Mouse (Mus musculus): ENCODE results near the gene Hbp1. TPM values are rescaled to one million over a fixed set of nuclear protein-coding genes. Genes with fewer than 3 reads are reported as not detected.

Hbp1 gene
- 9.6 TPM for polyA plus RNA-seq (2012; fragmentation: generic; extraction: Trizol)
- long read RNA-seq, experiment 1, transcript Hbp1-202 (11 exons, 3,142 nt) = major isoform, 28 of 48 reads
- long read RNA-seq, experiment 1, partial matches to known transcripts = 13 of 48 reads
- long read RNA-seq, experiment 1, other reads (novel, unspliced or antisense) = 4 of 48 reads
- long read RNA-seq, experiment 2, transcript Hbp1-202 (11 exons, 3,142 nt) = major isoform, 80 of 106 reads
- long read RNA-seq, experiment 2, partial matches to known transcripts = 12 of 106 reads
- long read RNA-seq, experiment 2, other reads (novel, unspliced or antisense) = 10 of 106 reads

GRCm38 (mm10) chr12:31949759-31950658 is at the start of gene Hbp1:
Hbp1 (minus strand) TSS chr12:31950535.
- peak within 1 kb of the TSS; percentile 92 for H3ac ChIP-seq (ENCODE audit: control insufficient read depth, insufficient read length, low read depth)
- peak within 1 kb of the TSS; percentile 89 for H3K4me3 ChIP-seq (ENCODE audit: insufficient read depth, poor library complexity, severe bottlenecking)
- peaks cover 11% of the 10 kb centered on the region for H3K79me3 ChIP-seq (ENCODE audit: low read depth)
- no peaks in the 10 kb centered on the region for H3K36me3 ChIP-seq (ENCODE audit: control insufficient read depth, insufficient read depth)
- peaks cover 30% of the 10 kb centered on the region for H3K79me2 ChIP-seq (ENCODE audit: control insufficient read depth, insufficient read depth)
- TF ChIP-seq CEBPB (IDR thresholded peaks at IDR 0.05; ENCODE audit: low read depth) = no peak
- no peak for TF ChIP-seq MYOG (IDR thresholded peaks at IDR 0.05; ENCODE audit: control insufficient read depth, extremely low read depth, insufficient read length)
- TF ChIP-seq MAX (IDR thresholded peaks at IDR 0.05) = peak; percentile 99
- no peak for TF ChIP-seq FOSL1 (IDR thresholded peaks at IDR 0.05; ENCODE audit: insufficient read depth, low read length, poor library complexity, severe bottlenecking)
- peak; percentile 51 for TF ChIP-seq USF1 (IDR thresholded peaks at IDR 0.05; ENCODE audit: low read depth)
- TF ChIP-seq CTCF (IDR thresholded peaks at IDR 0.05; ENCODE audit: control insufficient read depth, insufficient read depth, insufficient read length) = no peak
- no peaks in the 10 kb centered on the region for H3K27me3 ChIP-seq (ENCODE audit: control insufficient read depth, insufficient read depth, insufficient read length)

- Histone ChIP-seq H3ac (ENCODE audit: control insufficient read depth, insufficient read length, low read depth) (no peak overlapping the region), H3K27me3 (ENCODE audit: control insufficient read depth, insufficient read depth, insufficient read length) (no peaks in the 10 kb centered on the region), H3K79me3 (ENCODE audit: low read depth) (peaks cover 17% of the 10 kb centered on the region), H3K79me2 (ENCODE audit: control insufficient read depth, insufficient read depth) (peaks cover 80% of the 10 kb centered on the region), H3K4me3 (ENCODE audit: insufficient read depth, poor library complexity, severe bottlenecking) (no peak overlapping the region), H3K36me3 (ENCODE audit: control insufficient read depth, insufficient read depth) (no peaks in the 10 kb centered on the region)
- TF ChIP-seq MYOG (IDR thresholded peaks at IDR 0.05; ENCODE audit: control insufficient read depth, extremely low read depth, insufficient read length) (no peak), CTCF (IDR thresholded peaks at IDR 0.05; ENCODE audit: control insufficient read depth, insufficient read depth, insufficient read length) (no peak), CEBPB (IDR thresholded peaks at IDR 0.05; ENCODE audit: low read depth) (no peak), USF1 (IDR thresholded peaks at IDR 0.05; ENCODE audit: low read depth) (no peak), FOSL1 (IDR thresholded peaks at IDR 0.05; ENCODE audit: insufficient read depth, low read length, poor library complexity, severe bottlenecking) (no peak), MYOD1 (IDR thresholded peaks at IDR 0.05; ENCODE audit: control insufficient read depth, insufficient read length, low read depth) (no peak), MAX (IDR thresholded peaks at IDR 0.05) (no peak)
Measured at GRCm38 (mm10) chr12:31998706-31999105, 48.4 kb upstream of the Hbp1 start.

GRCm38 (mm10) chr12:31997328-31997878 is 47.1 kb upstream of the Hbp1 start:
- no peaks in the 10 kb centered on the region for H3K27me3 ChIP-seq (ENCODE audit: control insufficient read depth, insufficient read depth, insufficient read length)
- H3K79me3 ChIP-seq (ENCODE audit: low read depth) = peaks cover 15% of the 10 kb centered on the region
- H3K4me3 ChIP-seq (ENCODE audit: insufficient read depth, poor library complexity, severe bottlenecking) = no peak overlapping the region
- no peak overlapping the region for H3ac ChIP-seq (ENCODE audit: control insufficient read depth, insufficient read length, low read depth)
- H3K79me2 ChIP-seq (ENCODE audit: control insufficient read depth, insufficient read depth) = peaks cover 74% of the 10 kb centered on the region
- TF ChIP-seq MAX (IDR thresholded peaks at IDR 0.05) (no peak), CTCF (IDR thresholded peaks at IDR 0.05; ENCODE audit: control insufficient read depth, insufficient read depth, insufficient read length) (no peak), USF1 (IDR thresholded peaks at IDR 0.05; ENCODE audit: low read depth) (no peak), MYOG (IDR thresholded peaks at IDR 0.05; ENCODE audit: control insufficient read depth, extremely low read depth, insufficient read length) (no peak), FOSL1 (IDR thresholded peaks at IDR 0.05; ENCODE audit: insufficient read depth, low read length, poor library complexity, severe bottlenecking) (no peak), MYOD1 (IDR thresholded peaks at IDR 0.05; ENCODE audit: control insufficient read depth, insufficient read length, low read depth) (no peak), CEBPB (IDR thresholded peaks at IDR 0.05; ENCODE audit: low read depth) (no peak)
- peaks cover 4% of the 10 kb centered on the region for H3K36me3 ChIP-seq (ENCODE audit: control insufficient read depth, insufficient read depth)

GRCm38 (mm10) chr12:31996877-31997276 is 46.5 kb upstream of the Hbp1 start:
- peaks cover 15% of the 10 kb centered on the region for H3K79me3 ChIP-seq (ENCODE audit: low read depth)
- peaks cover 68% of the 10 kb centered on the region for H3K79me2 ChIP-seq (ENCODE audit: control insufficient read depth, insufficient read depth)
- H3K4me3 ChIP-seq (ENCODE audit: insufficient read depth, poor library complexity, severe bottlenecking) = no peak overlapping the region
- H3ac ChIP-seq (ENCODE audit: control insufficient read depth, insufficient read length, low read depth) = no peak overlapping the region
- peaks cover 4% of the 10 kb centered on the region for H3K36me3 ChIP-seq (ENCODE audit: control insufficient read depth, insufficient read depth)
- no peaks in the 10 kb centered on the region for H3K27me3 ChIP-seq (ENCODE audit: control insufficient read depth, insufficient read depth, insufficient read length)
- TF ChIP-seq MYOD1 (IDR thresholded peaks at IDR 0.05; ENCODE audit: control insufficient read depth, insufficient read length, low read depth) = no peak
- no peak for TF ChIP-seq FOSL1 (IDR thresholded peaks at IDR 0.05; ENCODE audit: insufficient read depth, low read length, poor library complexity, severe bottlenecking)
- TF ChIP-seq MYOG (IDR thresholded peaks at IDR 0.05; ENCODE audit: control insufficient read depth, extremely low read depth, insufficient read length) = no peak
- no peak for TF ChIP-seq CEBPB (IDR thresholded peaks at IDR 0.05; ENCODE audit: low read depth)
- TF ChIP-seq MAX (IDR thresholded peaks at IDR 0.05) = no peak
- TF ChIP-seq CTCF (IDR thresholded peaks at IDR 0.05; ENCODE audit: control insufficient read depth, insufficient read depth, insufficient read length) = no peak
- no peak for TF ChIP-seq USF1 (IDR thresholded peaks at IDR 0.05; ENCODE audit: low read depth)

- TF ChIP-seq USF1 (IDR thresholded peaks at IDR 0.05; ENCODE audit: low read depth) (no peak), CTCF (IDR thresholded peaks at IDR 0.05; ENCODE audit: control insufficient read depth, insufficient read depth, insufficient read length) (no peak), FOSL1 (IDR thresholded peaks at IDR 0.05; ENCODE audit: insufficient read depth, low read length, poor library complexity, severe bottlenecking) (no peak), CEBPB (IDR thresholded peaks at IDR 0.05; ENCODE audit: low read depth) (no peak), MYOG (IDR thresholded peaks at IDR 0.05; ENCODE audit: control insufficient read depth, extremely low read depth, insufficient read length) (no peak), MAX (IDR thresholded peaks at IDR 0.05) (no peak), MYOD1 (IDR thresholded peaks at IDR 0.05; ENCODE audit: control insufficient read depth, insufficient read length, low read depth) (no peak)
- H3ac ChIP-seq (ENCODE audit: control insufficient read depth, insufficient read length, low read depth) = no peak overlapping the region
- H3K79me3 ChIP-seq (ENCODE audit: low read depth) = peaks cover 9% of the 10 kb centered on the region
- H3K79me2 ChIP-seq (ENCODE audit: control insufficient read depth, insufficient read depth) = peaks cover 21% of the 10 kb centered on the region
- no peaks in the 10 kb centered on the region for H3K27me3 ChIP-seq (ENCODE audit: control insufficient read depth, insufficient read depth, insufficient read length)
- no peak overlapping the region for H3K4me3 ChIP-seq (ENCODE audit: insufficient read depth, poor library complexity, severe bottlenecking)
- peaks cover 29% of the 10 kb centered on the region for H3K36me3 ChIP-seq (ENCODE audit: control insufficient read depth, insufficient read depth)
Measured at GRCm38 (mm10) chr12:31990575-31990974, 40.2 kb upstream of the Hbp1 start.

Measured in C2C12 (cell line).